Mouse (Mus musculus) ovary, postnatal 14 days (tissue): ENCODE results near the gene Mrps24.

Source experiments
- DNase-seq: peaks from one replicate; pipeline ENCODE4 v3.0.0; 2022; ENCODE audit warnings: low spot score

Gene Mrps24

GRCm38 (mm10) chr11:5705972-5706371 is 9.5 kb downstream of the Mrps24 start:
- DNase-seq, result no peak

- DNase-seq, result no peak
These were observed 12.1 kb downstream of the Mrps24 start for GRCm38 (mm10) chr11:5703341-5703740.

- no peak for DNase-seq
These were observed 12.5 kb downstream of the Mrps24 start for GRCm38 (mm10) chr11:5702957-5703332.

GRCm38 (mm10) chr11:5702271-5702956 is 13.1 kb downstream of the Mrps24 start:
- DNase-seq, result no peak

- no peak for DNase-seq
These were observed 13.7 kb downstream of the Mrps24 start for GRCm38 (mm10) chr11:5701821-5702220.

GRCm38 (mm10) chr11:5701300-5701699 is 14.2 kb downstream of the Mrps24 start:
- no peak for DNase-seq

- no peak for DNase-seq
These were observed 14.7 kb downstream of the Mrps24 start for GRCm38 (mm10) chr11:5700808-5701207.

GRCm38 (mm10) chr11:5691775-5692174 is 23.7 kb downstream of the Mrps24 start:
- peak; percentile 33 for DNase-seq

GRCm38 (mm10) chr11:5684283-5684682 is 31.2 kb downstream of the Mrps24 start:
- no peak for DNase-seq

- no peak for DNase-seq
These were observed 32.9 kb downstream of the Mrps24 start for GRCm38 (mm10) chr11:5682541-5682940.
